Mouse (Mus musculus) embryonic fibroblast, embryonic 13.5 days (primary cell): Measurements from ENCODE around the gene Mesd.

ENCODE experiments used
- CTCF ChIP-seq: IDR thresholded peaks from 2 replicates; pipeline ENCODE4 v1.5.1; 2011; ENCODE audit warnings: mild to moderate bottlenecking, control low read depth, low read length, moderate library complexity, borderline replicate concordance; ENCODE audit not compliant: insufficient read depth
- POLR2A ChIP-seq: IDR thresholded peaks from 2 replicates; pipeline ENCODE4 v1.6.1; 2011; ENCODE audit warnings: low read depth, mild to moderate bottlenecking, control low read depth, low read length, moderate library complexity

DNA sequence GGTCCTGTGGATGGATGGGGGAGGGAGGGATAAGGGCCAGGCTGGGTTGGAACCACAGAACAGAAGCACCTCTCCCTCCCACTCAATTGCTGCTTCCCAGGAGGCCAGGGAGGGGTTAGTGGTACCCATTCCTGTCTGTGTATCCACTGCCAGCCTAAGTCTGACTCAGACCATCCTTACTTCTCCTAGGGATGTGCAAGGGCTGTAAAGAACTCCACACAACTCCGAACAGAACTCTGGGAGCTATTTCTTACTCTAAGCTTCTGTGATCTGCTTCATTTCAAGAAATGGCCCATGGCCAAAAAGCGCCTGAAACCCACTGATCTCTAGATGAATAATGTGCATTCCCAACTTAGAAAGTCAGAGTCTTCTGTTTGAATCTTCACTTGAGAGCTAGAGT is 55.9 kb downstream of the Mesd start:
- TF ChIP-seq CTCF (no peak), POLR2A (no peak)
